Mouse (Mus musculus) embryonic facial prominence, embryonic 10.5 days (tissue): ENCODE measurements around the gene Phospho1. TPM values are rescaled to one million over a fixed set of nuclear protein-coding genes. Genes with fewer than 3 reads are reported as not detected.

ENCODE experiments used
- DNase-seq: peaks from one replicate; pipeline ENCODE4 v3.0.0-alpha.2; 2017; ENCODE audit warnings: low spot score
- H3K27ac ChIP-seq: fragments of 300-500 bp; sonication (generic); replicated peaks from 2 replicates; pipeline ENCODE4 v1.5.1; 2016; ENCODE audit warnings: mild to moderate bottlenecking
- H3K27me3 ChIP-seq: fragments of 300-500 bp; sonication (generic); replicated peaks from 2 replicates; pipeline ENCODE4 v1.6.1; 2016; ENCODE audit warnings: low read depth, mild to moderate bottlenecking; ENCODE audit not compliant: poor library complexity, severe bottlenecking
- H3K36me3 ChIP-seq: fragments of 300-500 bp; sonication (generic); replicated peaks from 2 replicates; pipeline ENCODE4 v1.6.1; 2016; ENCODE audit warnings: mild to moderate bottlenecking, moderate library complexity
- H3K4me1 ChIP-seq: fragments of 300-500 bp; sonication (generic); 2 replicates; pipeline ENCODE4 v1.6.1; 2016
- H3K4me3 ChIP-seq: fragments of 300-500 bp; sonication (generic); 2 replicates; pipeline ENCODE4 v1.5.1; 2016; ENCODE audit warnings: mild to moderate bottlenecking, moderate library complexity
- H3K9me3 ChIP-seq: fragments of 300-500 bp; sonication (generic); 2 replicates; pipeline ENCODE4 v1.6.1; 2016; ENCODE audit warnings: mild to moderate bottlenecking
- WGBS: fragments of 180-500 bp; shearing (Covaris S2); methylation state at CpG from one replicate; pipeline ENCODE4 v1.1.7; 2016; 5-methylcytosine and 5-hydroxymethylcytosine counted together
- polyA plus RNA-seq: library from polyadenylated mRNA; unstranded; fragments of >200 nt; fragmentation: Nextera tagmentation; extraction: Ambion mirVana; gene quantifications from 2 replicates; pipeline ENCODE4 v1.2.1, GENCODE M21; 2016

The Phospho1 gene
- polyA plus RNA-seq, 1 experiment from 2014 or later = not detected

DNA sequence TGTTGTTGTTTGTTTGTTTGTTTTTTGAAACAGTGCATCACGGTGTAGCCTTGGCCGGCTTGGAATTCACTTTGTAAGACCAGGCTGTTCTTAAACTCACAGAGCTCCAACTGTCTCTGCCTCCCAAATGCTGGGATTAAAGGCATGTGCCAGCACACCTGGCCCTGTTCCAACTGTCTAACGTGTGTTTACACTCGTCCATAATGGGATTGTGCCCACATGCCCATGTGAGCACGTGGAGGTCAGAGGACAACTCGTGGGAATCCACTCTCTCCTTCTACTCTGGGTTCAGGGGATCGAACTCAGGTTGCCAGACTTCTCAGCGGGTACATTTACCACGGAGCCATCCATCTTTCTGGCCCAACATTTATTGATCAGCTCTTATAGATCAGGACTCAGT, 8.9 kb upstream of the Phospho1 start:
- H3K4me1 ChIP-seq = peaks cover 3% of the 10 kb centered on the region; the same call in 1 of the 2 replicates
- no peak for DNase-seq
- H3K4me3 ChIP-seq = no peak overlapping the region
- 79% methylated on average over 9 of the region's 9 CpGs for WGBS
- no peak overlapping the region for H3K27ac ChIP-seq
- no peaks in the 10 kb centered on the region for H3K27me3 ChIP-seq
- no peaks in the 10 kb centered on the region for H3K9me3 ChIP-seq
- no peaks in the 10 kb centered on the region for H3K36me3 ChIP-seq

DNA sequence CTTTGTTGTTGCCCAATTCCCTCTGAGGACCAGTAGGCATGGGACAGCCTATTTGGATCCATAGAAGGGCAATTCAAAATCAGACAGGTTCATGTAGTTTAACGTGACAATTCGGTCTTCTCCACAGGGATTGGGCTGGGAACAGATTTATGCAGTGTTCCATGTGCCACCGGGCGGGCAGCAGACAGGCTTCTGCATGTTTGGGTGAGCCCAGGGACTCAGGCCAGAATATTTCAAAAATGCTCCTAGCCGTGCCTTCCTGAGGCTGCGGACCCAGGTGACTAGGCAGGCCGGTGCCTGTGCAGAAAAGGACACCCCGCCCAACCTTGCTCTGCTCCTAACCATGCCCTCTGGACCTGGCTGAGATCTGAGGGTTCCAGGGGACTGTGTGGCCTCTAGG, 5.2 kb upstream of the Phospho1 start:
- WGBS = 82% methylated on average over 8 of the region's 8 CpGs
- H3K9me3 ChIP-seq = no peaks in the 10 kb centered on the region

DNA sequence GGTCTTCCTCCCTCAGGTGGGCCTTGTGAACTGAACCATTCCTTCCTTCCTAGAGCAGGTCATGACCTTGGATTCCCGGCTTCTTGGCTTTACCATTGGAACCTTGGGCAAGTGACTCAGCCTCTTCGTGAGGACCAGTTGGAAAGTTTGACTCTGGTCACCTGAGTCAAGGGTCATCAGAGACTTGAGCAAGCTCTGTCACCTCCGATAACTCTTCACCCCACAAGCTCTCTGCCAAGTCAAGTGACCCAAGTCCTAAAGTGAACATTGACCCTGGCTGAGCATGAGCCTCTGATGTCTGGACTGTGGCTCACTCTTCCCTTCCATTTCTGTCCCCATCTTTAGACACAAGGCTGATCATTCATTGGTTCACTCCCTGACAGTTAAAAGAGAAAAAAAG, 2.8 kb upstream of the Phospho1 start:
- DNase-seq = no peak
- Histone ChIP-seq H3K27me3 (peaks cover 48% of the 10 kb centered on the region), H3K36me3 (no peaks in the 10 kb centered on the region), H3K9me3 (no peaks in the 10 kb centered on the region), H3K4me3 (no peak overlapping the region), H3K27ac (no peak overlapping the region), H3K4me1 (peaks cover 18% of the 10 kb centered on the region)
- WGBS = 86% methylated on average over 3 of the region's 3 CpGs

More for the DNA sequence above, 5.2 kb upstream of the Phospho1 start:
- Histone ChIP-seq H3K36me3 (no peaks in the 10 kb centered on the region), H3K27me3 (peaks cover 28% of the 10 kb centered on the region), H3K4me3 (no peak overlapping the region), H3K27ac (no peak overlapping the region), H3K4me1 (peaks cover 8% of the 10 kb centered on the region)
- no peak for DNase-seq

DNA sequence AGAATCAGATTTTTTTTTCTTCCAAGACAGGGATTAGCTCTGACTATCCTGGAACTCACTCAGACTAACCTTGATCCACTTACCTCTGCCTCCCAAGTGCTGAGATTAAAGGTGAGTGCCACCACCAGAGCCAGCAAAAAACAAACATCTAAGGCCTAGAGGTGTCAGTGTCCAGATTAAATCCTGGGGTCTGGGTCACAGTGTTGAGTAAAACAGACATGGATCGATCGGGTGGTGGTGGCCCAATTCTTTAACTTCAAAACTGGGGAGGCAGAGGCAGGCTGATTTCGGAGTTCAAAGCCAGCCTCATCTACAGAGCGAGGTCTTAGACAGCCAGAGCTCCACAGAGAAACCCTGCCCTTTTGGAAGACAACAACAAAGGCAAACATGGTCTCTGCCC, 1.9 kb upstream of the Phospho1 start:
- no peak overlapping the region for H3K27ac ChIP-seq
- 92% methylated on average over 4 of the region's 4 CpGs for WGBS
- DNase-seq = no peak
- no peaks in the 10 kb centered on the region for H3K9me3 ChIP-seq
- H3K36me3 ChIP-seq = no peaks in the 10 kb centered on the region
- H3K4me3 ChIP-seq = no peak overlapping the region
- peaks cover 58% of the 10 kb centered on the region for H3K27me3 ChIP-seq
- H3K4me1 ChIP-seq = peaks cover 18% of the 10 kb centered on the region

DNA sequence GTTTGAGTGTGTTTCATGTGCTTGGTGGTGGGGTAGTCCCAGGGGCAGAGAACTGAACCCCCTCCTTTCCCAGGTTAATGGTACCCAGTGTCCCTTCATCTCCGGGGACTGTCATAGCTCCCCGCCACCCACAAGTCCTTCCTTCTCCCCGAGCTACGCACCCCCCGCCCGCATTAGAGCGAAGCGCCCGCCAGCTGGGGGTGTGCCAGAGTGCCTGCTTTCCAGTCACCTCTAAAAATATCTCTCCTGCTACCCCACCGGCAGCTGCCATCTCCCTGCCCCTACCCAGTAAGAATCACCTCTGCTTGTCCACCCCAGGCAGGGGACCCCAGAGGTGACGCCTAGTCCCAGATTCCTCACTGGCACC, 561 bp downstream of the Phospho1 start:
- Histone ChIP-seq H3K27ac (peak overlapping the region; percentile 82; the same call in 1 of the 2 replicates), H3K4me1 (peaks cover 18% of the 10 kb centered on the region), H3K9me3 (no peaks in the 10 kb centered on the region), H3K27me3 (peaks cover 82% of the 10 kb centered on the region), H3K4me3 (peak overlapping the region; percentile 72), H3K36me3 (no peaks in the 10 kb centered on the region)
- 2% methylated on average over 11 of the region's 11 CpGs for WGBS
- no peak for DNase-seq

DNA sequence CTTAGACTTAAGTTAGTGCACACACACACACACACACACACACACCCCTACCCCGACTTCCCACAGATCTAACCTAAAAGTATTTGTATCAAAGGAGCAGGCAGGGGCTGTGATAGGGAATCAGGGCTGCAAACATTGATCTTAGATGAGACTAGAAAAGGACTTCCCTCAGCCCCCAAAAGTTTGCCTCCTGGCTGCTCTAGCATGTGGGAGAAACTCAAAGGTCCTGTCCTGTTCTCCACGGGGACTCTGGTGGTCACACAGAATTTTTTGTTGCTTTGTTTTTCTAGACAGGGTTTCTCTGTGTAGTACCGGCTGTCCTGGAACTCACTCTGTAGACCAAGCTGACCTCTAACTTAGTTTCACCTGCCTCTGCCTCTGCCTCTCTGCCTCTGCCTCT, 1.3 kb downstream of the Phospho1 start:
- peaks cover 90% of the 10 kb centered on the region for H3K27me3 ChIP-seq
- peak overlapping the region; percentile 72; the same call in 1 of the 2 replicates for H3K4me3 ChIP-seq
- no peak for DNase-seq
- peaks cover 24% of the 10 kb centered on the region for H3K4me1 ChIP-seq
- 50% methylated on average over 3 of the region's 3 CpGs for whole genome bisulfite sequencing
- H3K36me3 ChIP-seq = no peaks in the 10 kb centered on the region
- no peaks in the 10 kb centered on the region for H3K9me3 ChIP-seq
- H3K27ac ChIP-seq = no peak overlapping the region

DNA sequence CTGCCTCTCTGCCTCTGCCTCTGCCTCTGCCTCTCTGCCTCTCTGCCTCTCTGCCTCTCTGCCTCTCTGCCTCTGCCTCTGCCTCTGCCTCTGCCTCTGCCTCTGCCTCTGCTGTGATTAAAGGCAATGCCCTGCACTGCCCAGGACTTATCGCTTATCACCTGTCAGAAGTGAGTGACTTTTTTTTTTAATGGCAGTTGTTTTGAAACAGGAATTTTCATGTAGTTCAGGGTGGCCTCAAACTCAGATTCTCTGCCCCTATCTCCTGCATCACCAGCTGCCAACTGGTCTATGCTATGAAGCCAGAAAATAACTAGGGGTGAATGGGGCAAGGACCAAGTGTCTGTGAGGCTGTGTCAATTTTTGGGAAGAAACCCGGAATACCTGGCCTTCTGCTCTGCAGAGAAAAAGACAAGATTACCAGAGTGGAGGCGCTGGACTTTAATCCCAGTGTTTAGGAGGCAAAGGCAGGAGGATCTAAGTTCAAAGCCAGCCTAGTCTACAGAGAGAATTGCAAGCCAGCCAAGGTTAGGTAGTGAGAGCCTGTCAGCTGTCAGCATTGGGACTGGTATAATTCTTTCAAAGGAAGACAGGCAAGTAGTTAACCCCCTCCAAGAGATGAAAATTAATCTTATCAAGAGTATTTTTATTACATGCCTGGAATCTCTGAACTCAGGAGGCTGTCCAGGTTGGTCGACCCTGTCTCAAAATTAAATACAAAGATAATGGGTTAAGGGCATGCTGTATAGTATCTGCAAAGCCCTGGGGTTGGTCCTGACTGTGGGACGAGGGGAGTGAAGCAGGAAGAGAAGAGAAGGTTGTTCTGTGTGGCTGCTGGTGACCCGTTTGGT, 2.2 kb downstream of the Phospho1 start:
- Histone ChIP-seq H3K36me3 (no peaks in the 10 kb centered on the region), H3K4me1 (peaks cover 34% of the 10 kb centered on the region), H3K9me3 (no peaks in the 10 kb centered on the region), H3K4me3 (no peak overlapping the region), H3K27me3 (peaks cover 94% of the 10 kb centered on the region), H3K27ac (no peak overlapping the region)
- 62% methylated on average over 6 of the region's 6 CpGs for WGBS
- no peak for DNase-seq

DNA sequence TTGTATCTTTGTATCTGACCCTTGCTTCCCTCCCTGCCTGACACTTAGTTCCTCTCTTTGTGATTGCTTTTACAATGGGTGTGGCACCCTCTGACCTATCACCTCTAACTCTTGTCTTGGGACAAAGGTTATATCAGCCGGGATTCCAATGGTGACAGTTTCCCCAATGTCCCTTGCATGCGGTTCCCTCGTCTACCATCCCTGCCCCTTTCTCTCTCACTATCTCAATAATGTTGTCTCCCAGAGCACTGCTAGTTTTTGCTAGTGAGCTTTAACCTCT, 2.8 kb downstream of the Phospho1 start:
- H3K4me3 ChIP-seq = no peak overlapping the region
- H3K27me3 ChIP-seq = peaks cover 94% of the 10 kb centered on the region
- H3K36me3 ChIP-seq = no peaks in the 10 kb centered on the region
- H3K27ac ChIP-seq = no peak overlapping the region
- H3K9me3 ChIP-seq = no peaks in the 10 kb centered on the region
- no peak for DNase-seq
- WGBS = 30% methylated on average over 3 of the region's 3 CpGs
- peaks cover 39% of the 10 kb centered on the region for H3K4me1 ChIP-seq

DNA sequence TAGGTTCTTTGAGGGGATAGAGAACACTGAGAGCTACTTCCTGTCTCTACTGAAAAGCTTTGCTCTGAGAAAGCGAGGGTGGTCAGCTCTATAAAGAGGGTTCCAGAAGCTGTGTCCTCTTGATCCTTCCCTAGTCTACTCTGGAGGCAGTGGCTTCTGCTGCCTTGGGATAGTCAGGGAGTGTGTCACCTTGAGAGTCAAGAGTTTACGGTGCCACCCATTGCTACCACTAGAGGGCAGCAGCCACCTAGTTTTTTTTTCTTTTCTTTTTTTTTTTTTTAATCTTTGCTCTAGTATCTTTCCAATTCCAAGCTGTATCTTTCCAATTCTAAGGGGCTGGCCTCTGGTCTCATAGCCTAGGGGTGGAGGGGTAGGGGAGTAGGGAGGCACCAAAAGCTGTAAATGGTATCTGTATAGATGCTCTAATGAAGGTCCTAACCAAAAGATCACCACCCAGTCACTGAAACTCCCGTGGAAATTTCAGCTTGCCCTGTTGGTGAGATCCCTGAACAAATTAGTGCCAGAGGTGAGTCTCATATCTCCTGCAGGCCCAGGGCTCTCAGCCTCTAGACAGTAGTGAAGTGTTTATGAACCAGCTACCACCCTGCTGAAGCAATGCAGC, 3.3 kb downstream of the Phospho1 start:
- Histone ChIP-seq H3K27ac (no peak overlapping the region), H3K27me3 (peaks cover 94% of the 10 kb centered on the region), H3K36me3 (no peaks in the 10 kb centered on the region), H3K9me3 (no peaks in the 10 kb centered on the region), H3K4me1 (peaks cover 42% of the 10 kb centered on the region), H3K4me3 (no peak overlapping the region)
- peak; percentile 72 for DNase-seq
- WGBS = 20% methylated on average over 3 of the region's 3 CpGs

DNA sequence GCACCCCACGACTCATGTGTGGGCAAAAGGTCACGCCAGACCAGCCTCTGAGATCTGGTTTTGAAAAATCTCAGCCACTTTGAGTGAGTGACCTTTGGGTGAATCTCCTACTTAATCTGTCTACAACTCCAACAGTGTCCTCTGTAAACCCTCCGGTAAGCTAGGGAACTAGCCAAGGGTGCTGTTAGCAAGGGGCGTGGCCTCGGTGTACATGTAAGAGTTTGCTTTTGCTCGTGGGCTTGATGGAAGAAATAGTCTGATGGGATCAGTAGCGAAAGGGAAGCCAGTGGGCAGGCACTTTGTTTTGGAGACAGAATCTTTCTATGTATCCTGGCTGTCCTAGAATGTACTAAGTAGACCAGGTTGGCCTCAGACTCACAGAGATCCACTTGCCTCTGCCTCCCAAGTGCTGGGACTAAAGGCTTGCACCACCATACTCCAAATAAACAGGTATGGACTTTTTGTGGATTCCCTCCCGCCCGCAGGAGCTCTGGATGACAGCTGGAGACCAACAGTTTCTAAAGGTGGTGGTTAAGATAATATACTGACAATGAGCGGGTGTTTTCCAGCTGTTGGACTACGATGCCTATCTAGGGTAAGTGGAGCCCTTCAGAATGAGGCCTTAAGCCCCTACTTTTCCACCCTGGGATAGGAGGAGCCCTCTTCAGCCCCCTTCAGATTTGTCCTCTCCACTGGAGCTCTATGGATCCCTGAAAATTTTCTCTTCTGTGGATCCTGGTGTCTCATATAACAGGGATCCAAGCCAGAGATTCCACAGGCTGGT, 4.1 kb downstream of the Phospho1 start:
- no peaks in the 10 kb centered on the region for H3K9me3 ChIP-seq
- H3K27ac ChIP-seq = no peak overlapping the region
- no peak for DNase-seq
- no peak overlapping the region for H3K4me3 ChIP-seq
- H3K4me1 ChIP-seq = peaks cover 49% of the 10 kb centered on the region
- 78% methylated on average over 11 of the region's 11 CpGs for WGBS
- no peaks in the 10 kb centered on the region for H3K36me3 ChIP-seq
- peaks cover 94% of the 10 kb centered on the region for H3K27me3 ChIP-seq

DNA sequence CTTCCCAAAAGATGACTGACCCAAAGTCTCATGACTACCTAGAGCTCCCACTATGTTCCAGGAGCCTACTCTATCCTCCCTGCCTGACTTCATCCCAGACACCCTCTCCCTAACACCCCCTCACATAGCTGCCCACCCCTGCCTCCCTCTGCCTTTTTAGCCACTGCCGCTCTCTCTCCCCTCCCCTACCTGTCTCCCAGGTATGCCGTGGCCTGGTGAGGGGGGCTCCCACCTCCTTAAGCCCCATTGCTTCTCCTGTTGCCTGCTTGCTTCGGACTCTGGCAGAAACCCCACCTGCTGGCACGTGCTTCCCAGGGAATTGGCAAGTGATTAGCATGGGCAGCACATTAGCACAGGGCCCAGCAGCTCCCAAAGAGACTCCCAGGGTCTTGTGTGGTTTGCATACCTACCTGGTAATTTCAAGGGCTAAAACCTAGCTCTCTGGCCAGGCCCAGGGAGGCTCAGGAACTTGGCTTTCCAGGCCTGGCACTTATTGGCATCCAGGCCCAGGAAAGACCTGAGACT, 5.3 kb downstream of the Phospho1 start:
- no peak for DNase-seq
- peaks cover 52% of the 10 kb centered on the region for H3K4me1 ChIP-seq
- peaks cover 100% of the 10 kb centered on the region for H3K27me3 ChIP-seq
- H3K9me3 ChIP-seq = no peaks in the 10 kb centered on the region
- WGBS = 28% methylated on average over 4 of the region's 4 CpGs
- no peak overlapping the region for H3K27ac ChIP-seq
- H3K36me3 ChIP-seq = no peaks in the 10 kb centered on the region
- no peak overlapping the region for H3K4me3 ChIP-seq

DNA sequence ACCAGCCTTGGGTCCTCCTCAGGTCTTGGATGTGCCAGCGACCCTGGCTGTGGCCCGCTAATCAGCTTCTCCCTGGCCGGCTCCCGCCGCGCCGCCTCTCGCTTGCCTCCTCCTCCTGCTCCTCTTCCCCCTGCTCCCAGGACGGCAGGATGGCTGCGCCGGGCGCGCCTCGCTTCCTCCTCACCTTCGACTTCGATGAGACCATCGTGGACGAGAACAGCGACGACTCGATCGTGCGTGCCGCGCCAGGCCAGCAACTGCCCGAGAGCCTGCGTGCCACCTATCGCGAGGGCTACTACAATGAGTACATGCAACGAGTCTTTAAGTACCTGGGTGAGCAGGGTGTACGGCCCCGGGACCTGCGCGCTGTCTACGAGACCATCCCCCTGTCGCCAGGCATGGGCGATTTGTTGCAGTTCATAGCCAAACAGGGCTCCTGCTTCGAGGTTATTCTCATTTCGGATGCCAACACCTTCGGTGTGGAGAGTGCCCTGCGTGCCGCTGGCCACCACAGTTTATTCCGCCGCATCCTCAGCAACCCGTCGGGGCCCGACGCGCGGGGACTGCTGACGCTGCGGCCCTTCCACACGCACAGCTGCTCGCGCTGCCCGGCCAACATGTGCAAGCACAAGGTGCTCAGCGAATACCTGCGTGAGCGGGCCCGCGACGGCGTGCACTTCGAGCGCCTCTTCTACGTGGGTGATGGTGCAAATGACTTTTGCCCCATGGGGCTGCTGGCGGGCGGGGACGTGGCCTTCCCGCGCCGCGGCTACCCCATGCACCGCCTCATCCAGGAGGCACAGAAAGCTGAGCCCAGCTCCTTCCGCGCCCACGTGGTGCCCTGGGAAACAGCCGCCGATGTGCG, 6.3 kb downstream of the Phospho1 start:
- Histone ChIP-seq H3K9me3 (no peaks in the 10 kb centered on the region), H3K27me3 (peaks cover 100% of the 10 kb centered on the region), H3K36me3 (no peaks in the 10 kb centered on the region), H3K4me3 (peak overlapping the region; percentile 46), H3K27ac (0 out of 2 replicates have a peak overlapping the region, but pooled peaks have one; percentile 31), H3K4me1 (peaks cover 55% of the 10 kb centered on the region)
- WGBS = 3% methylated on average over 80 of the region's 80 CpGs
- peak; percentile 58 for DNase-seq
